Mouse (Mus musculus): Measurements from ENCODE around the gene Wdfy3. TPM values are rescaled to one million over a fixed set of nuclear protein-coding genes. Genes with fewer than 3 reads are reported as not detected.

The Wdfy3 gene
- polyA plus RNA-seq (2012; rRNA removed): 4.6 and 6.7 TPM in 2 replicates

GRCm38 (mm10) chr5:102069767-102070413 is at the start of gene Wdfy3:
Gene Wdfy3 (minus strand): TSS chr5:102069921.

